Mouse (Mus musculus) small intestine, adult 2 months (tissue): ENCODE measurements around the gene Ptges3l. TPM values are rescaled to one million over a fixed set of nuclear protein-coding genes. Genes with fewer than 3 reads are reported as not detected.

Experiments
- H3K27ac ChIP-seq: fragments of 200-500 bp; 2 replicates; pipeline ENCODE4 v1.5.1; 2012; ENCODE audit warnings: low read depth, low read length, control low read depth, inconsistent platforms; ENCODE audit not compliant: insufficient read depth
- H3K27me3 ChIP-seq: fragments of 200-500 bp; 2 replicates; pipeline ENCODE4 v1.6.1; 2012; ENCODE audit warnings: mild to moderate bottlenecking, moderate library complexity, low read length, inconsistent platforms; ENCODE audit not compliant: control insufficient read depth, insufficient read depth
- H3K36me3 ChIP-seq: fragments of 200-500 bp; 2 replicates; pipeline ENCODE4 v1.6.1; 2012; ENCODE audit warnings: mild to moderate bottlenecking, low read length, control low read depth, inconsistent platforms; ENCODE audit not compliant: control insufficient read depth, insufficient read depth
- H3K4me1 ChIP-seq: fragments of 200-500 bp; 2 replicates; pipeline ENCODE4 v1.6.1; 2012; ENCODE audit warnings: low read length, inconsistent platforms, mixed read lengths; ENCODE audit not compliant: control insufficient read depth, insufficient read depth, insufficient read length
- H3K4me3 ChIP-seq: fragments of 200-500 bp; 2 replicates; pipeline ENCODE4 v1.5.1; 2012; ENCODE audit warnings: low read depth, mild to moderate bottlenecking, control low read depth, inconsistent platforms, low read length, moderate library complexity
- CTCF ChIP-seq: fragments of 200-500 bp; IDR thresholded peaks from 2 replicates; pipeline ENCODE4 v1.5.1; 2012; ENCODE audit warnings: low read depth, mild to moderate bottlenecking, control low read depth, inconsistent platforms, low read length, moderate library complexity, mixed read lengths; ENCODE audit not compliant: insufficient replicate concordance, insufficient read length; ENCODE audit errors: extremely low read depth
- POLR2A ChIP-seq: fragments of 200-500 bp; IDR thresholded peaks from 2 replicates; pipeline ENCODE4 v1.6.1; 2012; ENCODE audit warnings: low read depth, mild to moderate bottlenecking, control low read depth, inconsistent platforms, low read length, moderate library complexity
- WGBS: fragments of 180-500 bp; shearing (Covaris S2); methylation state at CpG from one replicate; pipeline ENCODE4 v1.1.7; 2018; 5-methylcytosine and 5-hydroxymethylcytosine counted together
- polyA plus RNA-seq: library from polyadenylated mRNA; depleted of rRNA; stranded (reverse); fragments of >200 nt; gene quantifications from 2 replicates; pipeline ENCODE4 v1.2.3, GENCODE M21; 2012; rRNA removed

Ptges3l gene
- polyA plus RNA-seq, 1 experiment: 0.51 TPM

DNA sequence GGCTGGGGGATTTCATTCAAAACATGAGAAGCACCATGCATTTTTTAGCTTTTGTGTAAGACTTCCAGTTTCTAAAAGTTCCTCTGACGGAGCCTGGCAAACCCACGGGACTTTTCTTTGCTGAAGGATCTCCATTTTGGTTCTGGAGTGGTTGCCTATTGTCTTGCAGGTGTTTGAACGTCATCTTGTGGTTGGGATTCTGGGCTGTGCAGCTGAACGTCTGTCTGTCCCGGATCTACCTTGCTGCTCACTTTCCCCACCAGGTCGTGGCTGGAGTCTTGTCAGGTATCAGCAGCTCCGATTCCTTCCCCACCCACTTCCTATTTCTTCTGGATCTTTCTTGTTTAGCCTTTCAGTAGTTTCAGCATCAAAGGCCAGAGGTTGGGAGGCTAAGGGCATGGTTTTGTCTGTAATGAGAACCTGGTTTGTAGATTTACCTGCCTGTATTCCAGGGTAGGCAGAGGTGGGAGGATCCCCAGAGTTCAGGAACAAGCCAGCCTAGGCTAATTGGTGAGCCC, 50.7 kb downstream of the Ptges3l start:
- Histone ChIP-seq H3K4me1 (peaks cover 3% of the 10 kb centered on the region; the same call in 1 of the 2 replicates), H3K36me3 (peaks cover 6% of the 10 kb centered on the region; the same call in 1 of the 2 replicates), H3K4me3 (no peak overlapping the region), H3K27ac (no peak overlapping the region), H3K27me3 (no peaks in the 10 kb centered on the region)
- 58% methylated on average over 7 of the region's 7 CpGs for WGBS
- TF ChIP-seq POLR2A (no peak), CTCF (no peak)

DNA sequence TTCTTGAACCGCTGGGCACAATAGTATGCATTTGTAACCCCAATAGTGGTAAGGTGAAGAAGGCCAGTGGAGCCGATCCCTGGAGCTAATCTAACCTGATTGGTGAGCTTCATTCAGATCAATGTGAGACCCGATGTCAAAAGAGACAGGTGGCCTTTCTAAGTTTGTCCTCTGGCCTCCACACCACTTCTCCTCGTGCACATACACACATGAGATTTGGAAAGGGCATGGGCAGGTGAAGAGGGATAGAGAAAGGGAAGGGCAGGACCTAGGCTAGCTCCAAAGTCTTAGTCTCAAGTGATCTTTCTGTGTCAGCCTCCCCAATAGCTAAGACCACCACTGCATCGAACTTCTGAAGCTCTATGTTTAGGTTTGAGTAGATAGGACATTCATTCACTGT, 55.0 kb downstream of the Ptges3l start:
- H3K27ac ChIP-seq: no peak overlapping the region
- peaks cover 10% of the 10 kb centered on the region; the same call in 1 of the 2 replicates for H3K4me1 ChIP-seq
- no peak for TF ChIP-seq CTCF
- TF ChIP-seq POLR2A: no peak
- no peaks in the 10 kb centered on the region for H3K27me3 ChIP-seq
- no peak overlapping the region for H3K4me3 ChIP-seq
- 65% methylated on average over 5 of the region's 5 CpGs for WGBS
- peaks cover 4% of the 10 kb centered on the region; the same call in 1 of the 2 replicates for H3K36me3 ChIP-seq

Other genes starting within 250 kb of the Ptges3l start
- gene Ccr10, start 249.9 kb downstream of the Ptges3l start, polyA plus RNA-seq: 18.4 and 25.7 TPM in 2 replicates
- gene Ezh1, start 198.9 kb downstream of the Ptges3l start, polyA plus RNA-seq: 7.9 and 20.0 TPM in 2 replicates
- gene Ramp2, start 179.3 kb downstream of the Ptges3l start, polyA plus RNA-seq: 15.1 and 25.8 TPM in 2 replicates
- gene Vps25, start 171.6 kb downstream of the Ptges3l start, polyA plus RNA-seq: 28.9 and 64.8 TPM in 2 replicates
- gene Wnk4, start 164.8 kb downstream of the Ptges3l start, polyA plus RNA-seq: 3.0 and 7.9 TPM in 2 replicates
- 0.09 and 0.20 TPM in 2 replicates for gene Cntd1, start 146.3 kb downstream of the Ptges3l start, polyA plus RNA-seq
- 174 and 479 TPM in 2 replicates for gene Coa3, start 146.2 kb downstream of the Ptges3l start, polyA plus RNA-seq
- gene Becn1, start 123.0 kb downstream of the Ptges3l start, polyA plus RNA-seq: 157 and 163 TPM in 2 replicates
- gene Psme3, start 109.1 kb downstream of the Ptges3l start, polyA plus RNA-seq: 19.9 and 36.7 TPM in 2 replicates
- 2.7 and 5.9 TPM in 2 replicates for gene Aoc2, start 100.3 kb downstream of the Ptges3l start, polyA plus RNA-seq
- gene Aoc3, start 94.7 kb downstream of the Ptges3l start, polyA plus RNA-seq: 6.6 and 8.9 TPM in 2 replicates
- gene G6pc, start 57.8 kb downstream of the Ptges3l start, polyA plus RNA-seq: 8.8 and 9.7 TPM in 2 replicates
- 8.5 and 10.8 TPM in 2 replicates for gene Aarsd1, start 7.7 kb downstream of the Ptges3l start, polyA plus RNA-seq
- gene Gm27029, start 537 bp downstream of the Ptges3l start, polyA plus RNA-seq: 0.11 TPM in 1 of 2 replicates, not detected in the other
- gene Rundc1, start 248 bp downstream of the Ptges3l start, polyA plus RNA-seq: 15.4 and 23.7 TPM in 2 replicates
- gene Rpl27, start 17.0 kb upstream of the Ptges3l start, polyA plus RNA-seq: 178 and 244 TPM in 2 replicates
- 44.3 and 123 TPM in 2 replicates for gene Ifi35, start 23.1 kb upstream of the Ptges3l start, polyA plus RNA-seq
- 18.5 and 28.1 TPM in 2 replicates for gene Rnd2, start 39.7 kb upstream of the Ptges3l start, polyA plus RNA-seq
- gene Vat1, start 40.9 kb upstream of the Ptges3l start, polyA plus RNA-seq: 92.5 and 272 TPM in 2 replicates
- gene Brca1, start 126.6 kb upstream of the Ptges3l start, polyA plus RNA-seq: 0.24 and 1.0 TPM in 2 replicates
- 47.4 and 116 TPM in 2 replicates for gene Nbr1, start 126.8 kb upstream of the Ptges3l start, polyA plus RNA-seq
- 57.2 and 171 TPM in 2 replicates for gene Tmem106a, start 156.9 kb upstream of the Ptges3l start, polyA plus RNA-seq
- gene Gm11634, start 173.9 kb upstream of the Ptges3l start, polyA plus RNA-seq: not detected in 2 replicates
- 6.3 and 12.4 TPM in 2 replicates for gene Rdm1, start 201.9 kb upstream of the Ptges3l start, polyA plus RNA-seq
- 7.6 and 27.9 TPM in 2 replicates for gene Arl4d, start 240.2 kb upstream of the Ptges3l start, polyA plus RNA-seq